Mouse (Mus musculus) forebrain, embryonic 13.5 days (tissue): ENCODE results near the gene Galnt3. TPM values are rescaled to one million over a fixed set of nuclear protein-coding genes. Genes with fewer than 3 reads are reported as not detected.
A peak's percentile ranks its signal among the peaks of the same experiment; 100 is the strongest.

ENCODE experiments used
- ATAC-seq: fragments of 200-750 bp; cut with Nextera tagmentation; 2 replicates; pipeline ENCODE4 v1.8.0; 2017
- H3K27ac ChIP-seq: fragments of 300-500 bp; sonication (generic); 2 replicates; pipeline ENCODE4 v1.5.1; 2015; ENCODE audit warnings: inconsistent platforms, mild to moderate bottlenecking, moderate library complexity
- H3K27me3 ChIP-seq: fragments of 300-500 bp; sonication (generic); 2 replicates; pipeline ENCODE4 v1.6.1; 2015; ENCODE audit warnings: mild to moderate bottlenecking, inconsistent platforms
- H3K36me3 ChIP-seq: fragments of 300-500 bp; sonication (generic); 2 replicates; pipeline ENCODE4 v1.6.1; 2015; ENCODE audit warnings: mild to moderate bottlenecking, inconsistent platforms; ENCODE audit not compliant: poor library complexity, severe bottlenecking
- H3K4me1 ChIP-seq: fragments of 300-500 bp; sonication (generic); 2 replicates; pipeline ENCODE4 v1.6.1; 2015; ENCODE audit warnings: inconsistent platforms
- H3K4me2 ChIP-seq: fragments of 300-500 bp; sonication (generic); 2 replicates; pipeline ENCODE4 v1.6.1; 2015; ENCODE audit warnings: inconsistent platforms, mild to moderate bottlenecking, moderate library complexity
- H3K4me3 ChIP-seq: fragments of 300-500 bp; sonication (generic); 2 replicates; pipeline ENCODE4 v1.5.1; 2015; ENCODE audit warnings: mild to moderate bottlenecking, inconsistent platforms
- H3K9ac ChIP-seq: fragments of 300-500 bp; sonication (generic); 2 replicates; pipeline ENCODE4 v1.6.1; 2015; ENCODE audit warnings: mild to moderate bottlenecking, inconsistent platforms
- H3K9me3 ChIP-seq: fragments of 300-500 bp; sonication (generic); replicated peaks from 2 replicates; pipeline ENCODE4 v1.6.1; 2016; ENCODE audit warnings: inconsistent platforms
- WGBS: fragments of 180-500 bp; shearing (Covaris S2); methylation state at CpG from one replicate; pipeline ENCODE4 v1.1.7; 2015; 5-methylcytosine and 5-hydroxymethylcytosine counted together
- polyA plus RNA-seq: library from polyadenylated mRNA; unstranded; fragments of >200 nt; fragmentation: Nextera tagmentation; extraction: Ambion mirVana; gene quantifications from 2 replicates; pipeline ENCODE4 v1.2.1, GENCODE M21; 2015

Gene Galnt3
- polyA plus RNA-seq, 1 experiment from 2014 or later, result 0.41 TPM

GRCm38 (mm10) chr2:66142711-66143110 is 17.9 kb upstream of the Galnt3 start:
- Histone ChIP-seq H3K36me3 (no peaks in the 10 kb centered on the region), H3K4me3 (no peak overlapping the region), H3K9me3 (no peaks in the 10 kb centered on the region), H3K4me2 (no peak overlapping the region), H3K9ac (no peak overlapping the region), H3K27ac (no peak overlapping the region), H3K4me1 (no peaks in the 10 kb centered on the region), H3K27me3 (no peaks in the 10 kb centered on the region)
- 92% methylated on average over 2 of the region's 2 CpGs for WGBS
- ATAC-seq, result no peak

GRCm38 (mm10) chr2:66142268-66142667 is 17.5 kb upstream of the Galnt3 start:
- ATAC-seq, result no peak
- Histone ChIP-seq H3K4me2 (no peak overlapping the region), H3K4me1 (no peaks in the 10 kb centered on the region), H3K9me3 (no peaks in the 10 kb centered on the region), H3K27ac (no peak overlapping the region), H3K4me3 (no peak overlapping the region), H3K36me3 (no peaks in the 10 kb centered on the region), H3K9ac (no peak overlapping the region), H3K27me3 (no peaks in the 10 kb centered on the region)
- WGBS, result 96% methylated on average over 2 of the region's 2 CpGs

GRCm38 (mm10) chr2:66140246-66140645 is 15.5 kb upstream of the Galnt3 start:
- Histone ChIP-seq H3K4me3 (no peak overlapping the region), H3K4me2 (no peak overlapping the region), H3K27ac (no peak overlapping the region), H3K27me3 (no peaks in the 10 kb centered on the region), H3K9me3 (no peaks in the 10 kb centered on the region), H3K4me1 (no peaks in the 10 kb centered on the region), H3K9ac (no peak overlapping the region), H3K36me3 (no peaks in the 10 kb centered on the region)
- ATAC-seq, result no peak
- 88% methylated on average over 4 of the region's 4 CpGs for WGBS

GRCm38 (mm10) chr2:66131862-66132544 is 7.2 kb upstream of the Galnt3 start:
- no peak overlapping the region for H3K4me3 ChIP-seq
- ATAC-seq, result no peak
- no peaks in the 10 kb centered on the region for H3K36me3 ChIP-seq
- no peak overlapping the region for H3K4me2 ChIP-seq
- no peak overlapping the region for H3K27ac ChIP-seq
- no peaks in the 10 kb centered on the region for H3K4me1 ChIP-seq
- 84% methylated on average over 8 of the region's 8 CpGs for WGBS
- H3K27me3 ChIP-seq, result 0 out of 2 replicates have a peak, but pooled peaks cover under 1% of the 10 kb centered on the region
- no peaks in the 10 kb centered on the region for H3K9me3 ChIP-seq
- no peak overlapping the region for H3K9ac ChIP-seq

GRCm38 (mm10) chr2:66128941-66129340 is 4.1 kb upstream of the Galnt3 start:
- Histone ChIP-seq H3K27me3 (peaks cover 26% of the 10 kb centered on the region), H3K4me3 (no peak overlapping the region), H3K9me3 (no peaks in the 10 kb centered on the region), H3K36me3 (no peaks in the 10 kb centered on the region), H3K4me2 (no peak overlapping the region), H3K9ac (no peak overlapping the region), H3K27ac (no peak overlapping the region), H3K4me1 (peaks cover 11% of the 10 kb centered on the region)
- no peak for ATAC-seq
- 92% methylated on average over 2 of the region's 2 CpGs for WGBS

GRCm38 (mm10) chr2:66127541-66127940 is 2.7 kb upstream of the Galnt3 start:
- no peaks in the 10 kb centered on the region for H3K36me3 ChIP-seq
- no peak overlapping the region for H3K4me3 ChIP-seq
- no peak overlapping the region for H3K4me2 ChIP-seq
- H3K27me3 ChIP-seq, result peaks cover 32% of the 10 kb centered on the region
- 67% methylated on average over 1 of the region's 1 CpGs for WGBS
- peaks cover 15% of the 10 kb centered on the region for H3K4me1 ChIP-seq
- no peak for ATAC-seq
- no peak overlapping the region for H3K27ac ChIP-seq
- H3K9me3 ChIP-seq, result no peaks in the 10 kb centered on the region
- H3K9ac ChIP-seq, result no peak overlapping the region

- no peak overlapping the region for H3K27ac ChIP-seq
- ATAC-seq, result no peak
- H3K9ac ChIP-seq, result no peak overlapping the region
- H3K9me3 ChIP-seq, result no peaks in the 10 kb centered on the region
- 92% methylated on average over 4 of the region's 4 CpGs for WGBS
- H3K4me3 ChIP-seq, result no peak overlapping the region
- H3K4me1 ChIP-seq, result peaks cover 15% of the 10 kb centered on the region
- H3K36me3 ChIP-seq, result no peaks in the 10 kb centered on the region
- H3K4me2 ChIP-seq, result no peak overlapping the region
- H3K27me3 ChIP-seq, result peaks cover 37% of the 10 kb centered on the region
These were observed 2.1 kb upstream of the Galnt3 start for GRCm38 (mm10) chr2:66126936-66127335.

GRCm38 (mm10) chr2:66123756-66124589 is 821 bp downstream of the Galnt3 start:
- Histone ChIP-seq H3K9ac (peak overlapping the region; percentile 70), H3K4me2 (peak overlapping the region; percentile 100), H3K4me3 (peak overlapping the region; percentile 76), H3K4me1 (peaks cover 15% of the 10 kb centered on the region), H3K36me3 (no peaks in the 10 kb centered on the region), H3K27me3 (peaks cover 37% of the 10 kb centered on the region), H3K27ac (no peak overlapping the region), H3K9me3 (no peaks in the 10 kb centered on the region)
- under 1% methylated on average over 57 of the region's 57 CpGs for WGBS
- peak; percentile 75 for ATAC-seq

- peaks cover 6% of the 10 kb centered on the region for H3K27me3 ChIP-seq
- H3K9me3 ChIP-seq, result no peaks in the 10 kb centered on the region
- no peak overlapping the region for H3K9ac ChIP-seq
- 63% methylated on average over 3 of the region's 3 CpGs for WGBS
- no peak overlapping the region for H3K27ac ChIP-seq
- no peak for ATAC-seq
- no peak overlapping the region for H3K4me3 ChIP-seq
- H3K4me1 ChIP-seq, result no peaks in the 10 kb centered on the region
- no peak overlapping the region for H3K4me2 ChIP-seq
- no peaks in the 10 kb centered on the region for H3K36me3 ChIP-seq
These were observed 7.1 kb downstream of the Galnt3 start for GRCm38 (mm10) chr2:66117686-66118085.

- no peak overlapping the region for H3K4me3 ChIP-seq
- H3K36me3 ChIP-seq, result no peaks in the 10 kb centered on the region
- H3K9me3 ChIP-seq, result no peaks in the 10 kb centered on the region
- H3K27me3 ChIP-seq, result no peaks in the 10 kb centered on the region
- no peak for ATAC-seq
- H3K4me2 ChIP-seq, result no peak overlapping the region
- WGBS, result 96% methylated on average over 9 of the region's 9 CpGs
- no peak overlapping the region for H3K27ac ChIP-seq
- H3K9ac ChIP-seq, result no peak overlapping the region
- H3K4me1 ChIP-seq, result 0 out of 2 replicates have a peak, but pooled peaks cover 2% of the 10 kb centered on the region
These were observed 16.8 kb downstream of the Galnt3 start for GRCm38 (mm10) chr2:66107864-66108514.

- Histone ChIP-seq H3K4me1 (0 out of 2 replicates have a peak, but pooled peaks cover 2% of the 10 kb centered on the region), H3K4me2 (no peak overlapping the region), H3K4me3 (no peak overlapping the region), H3K36me3 (no peaks in the 10 kb centered on the region), H3K9me3 (no peaks in the 10 kb centered on the region), H3K9ac (no peak overlapping the region), H3K27me3 (no peaks in the 10 kb centered on the region), H3K27ac (no peak overlapping the region)
- 91% methylated on average over 10 of the region's 10 CpGs for WGBS
- ATAC-seq, result no peak
These were observed 20.9 kb downstream of the Galnt3 start for GRCm38 (mm10) chr2:66103740-66104436.
